Mouse (Mus musculus): ENCODE measurements at regions not wholly inside any gene's neighbourhood (a gene's known extent, or its start where the extent isn't known, plus 50 kb on each side); places are given as distances from the start of the nearest gene placed in this dataset.

- no peak for DNase-seq (ENCODE audit: low spot score in 2 of 2)
Measured at GRCm38 (mm10) chr19:35278395-35278794, 356.2 kb downstream of the Kif20b start.

GRCm38 (mm10) chr19:35282775-35283447 is 360.8 kb downstream of the Kif20b start:
- DNase-seq (ENCODE audit: low spot score in 2 of 2): no peak

DNA sequence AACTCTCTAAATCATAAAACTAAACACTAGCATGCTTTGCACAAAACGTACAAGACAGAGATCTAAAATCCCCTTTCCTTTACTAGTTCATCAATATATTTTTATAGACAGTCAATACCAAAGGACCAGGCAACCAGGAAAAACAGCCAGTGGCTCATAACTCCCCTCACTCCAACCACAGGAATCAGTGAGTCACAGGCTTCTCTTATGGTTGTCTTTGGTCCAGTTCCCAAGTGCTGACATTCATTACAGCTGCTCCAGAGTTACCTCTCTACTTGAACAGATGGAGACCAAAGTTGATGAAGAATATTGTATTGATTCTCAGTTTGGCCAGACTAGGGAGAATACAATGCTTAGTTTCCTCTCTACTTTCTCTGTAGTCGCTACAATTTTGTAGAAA is 376.7 kb downstream of the Kif20b start:
- DNase-seq (ENCODE audit: low spot score in 2 of 2): no peak

DNA sequence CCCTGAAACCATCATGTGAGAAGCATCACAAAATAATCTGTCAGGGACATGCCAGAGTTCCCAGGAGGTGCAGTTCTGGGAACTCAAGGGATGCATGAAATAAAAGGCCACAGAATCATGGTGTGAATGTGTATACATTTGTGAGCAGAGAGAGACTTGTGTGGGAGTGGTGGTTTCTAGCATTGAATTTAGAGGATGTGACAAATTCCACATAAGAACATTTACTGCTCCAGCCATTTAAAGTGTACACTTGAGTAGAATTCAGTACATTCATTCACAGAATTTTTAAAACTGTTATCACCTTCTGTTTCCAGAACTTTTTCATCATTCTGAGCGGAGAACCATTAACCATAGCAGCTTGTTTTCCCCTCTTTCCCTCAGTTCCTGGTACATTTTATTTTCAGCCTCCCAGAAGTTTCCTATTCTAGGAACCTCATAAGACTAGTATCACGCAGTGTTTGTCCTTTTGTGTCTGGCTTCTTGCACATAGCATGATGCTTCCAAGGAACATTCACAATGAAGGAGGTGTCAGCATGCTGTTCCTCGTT is 380.6 kb downstream of the Kif20b start:
- peak in 1 of 2 experiments; percentile 20 for DNase-seq (ENCODE audit: low spot score in 2 of 2)

Data from right cerebral cortex, postnatal 10 days (tissue).